Mouse (Mus musculus) frontal cortex, adult 2 months (tissue): ENCODE results near the gene Olfr165. TPM values are rescaled to one million over a fixed set of nuclear protein-coding genes. Genes with fewer than 3 reads are reported as not detected.
"Not testable (repeated sequence)": the region's sequence is repeated elsewhere in the genome, so short reads cannot be mapped to it uniquely, and the experiment has no call there.

Experiments
- DNase-seq, 2 experiments: peaks; one replicate each; pipeline ENCODE4 v3.0.0; 2022; ENCODE audit warnings: low spot score in 1 of 2; ENCODE audit errors: extremely low spot score in 1 of 2
- polyA plus RNA-seq: library from polyadenylated mRNA; depleted of rRNA; stranded (reverse); fragments of >200 nt; gene quantifications from 2 replicates; pipeline ENCODE4 v1.2.3, GENCODE M21; 2012; rRNA removed

The Olfr165 gene
- 0.04 TPM in 1 of 2 replicates, not detected in the other for polyA plus RNA-seq

DNA sequence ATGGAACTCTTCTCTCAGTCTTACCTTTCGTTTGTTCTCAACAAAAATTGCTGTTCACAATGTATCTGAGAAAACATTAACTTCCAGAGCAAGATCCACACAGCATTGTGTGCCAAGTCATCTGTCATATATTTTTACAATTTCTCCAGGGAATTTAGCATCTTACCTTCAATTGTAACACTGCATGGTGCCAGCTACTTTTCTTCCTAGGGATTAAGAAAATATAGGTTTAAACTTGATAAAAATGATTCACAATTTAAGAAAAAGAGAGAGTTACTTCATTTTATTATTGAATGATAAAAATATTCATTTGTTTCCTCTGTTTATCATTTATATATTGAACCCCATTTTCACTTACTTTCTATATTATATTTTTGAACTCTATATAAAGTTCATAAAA is at the start of gene Olfr165:
Gene Olfr165, minus strand, starts transcription at position 101 of the 400 bp plus-strand sequence.
- DNase-seq: no peak

DNA sequence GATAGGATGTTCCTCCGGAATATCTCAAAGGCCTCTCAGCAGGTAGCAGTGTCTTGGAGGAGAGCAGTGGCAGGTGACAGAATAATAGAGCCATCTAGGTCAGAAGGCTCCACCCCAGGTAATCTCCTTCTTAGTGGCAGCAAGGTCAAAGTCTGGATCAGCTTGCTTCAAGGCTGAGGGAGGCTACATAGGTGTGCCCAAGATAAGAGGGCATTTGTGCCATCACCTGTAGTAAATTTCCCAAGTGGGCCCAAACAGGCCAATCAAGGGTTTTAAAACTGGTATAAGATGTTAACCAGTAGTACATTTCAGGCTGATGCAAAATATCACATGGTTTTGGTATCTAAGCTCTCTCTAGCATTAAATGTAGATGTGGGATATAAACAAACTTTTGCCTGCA is 41.4 kb upstream of the Olfr165 start:
- DNase-seq: no peak

DNA sequence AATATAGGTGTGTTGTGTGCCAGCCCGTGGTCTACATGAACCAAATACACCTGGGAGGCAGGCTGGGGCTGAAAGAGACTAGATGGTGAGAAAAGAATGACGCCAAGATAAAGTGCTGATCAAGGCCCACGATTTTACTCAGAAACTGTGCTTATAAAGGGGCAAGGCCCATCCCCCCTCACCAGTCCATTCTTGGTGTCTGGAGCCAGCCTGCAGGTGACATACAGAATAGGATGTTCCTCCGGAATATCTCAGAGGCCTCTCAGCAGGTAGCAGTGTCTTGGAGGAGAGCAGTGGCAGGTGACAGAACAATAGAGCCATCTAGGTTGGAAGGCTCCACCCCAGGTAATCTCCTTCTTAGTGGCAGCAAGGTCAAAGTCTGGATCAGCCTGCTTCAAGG is 35.8 kb upstream of the Olfr165 start:
- not testable (repeated sequence) for DNase-seq

DNA sequence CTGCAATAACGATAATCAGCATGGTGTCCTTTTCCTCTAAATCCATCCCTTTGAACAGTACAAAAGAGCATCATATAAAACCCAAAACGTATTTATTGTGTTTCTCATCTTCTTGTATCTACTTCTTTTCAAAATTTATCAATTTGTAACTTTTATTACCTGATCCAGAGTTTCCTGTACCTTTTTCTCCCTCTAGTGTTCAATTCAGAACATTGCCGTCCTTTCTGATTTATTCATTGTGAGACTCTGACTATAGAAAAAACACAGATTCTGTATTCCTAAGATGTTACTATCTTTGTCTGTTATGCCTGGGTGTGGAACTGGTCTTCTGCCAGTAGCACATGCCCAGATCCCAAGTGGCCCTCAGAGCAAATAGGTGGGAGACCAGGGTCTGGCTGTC is 35.0 kb downstream of the Olfr165 start:
- no peak for DNase-seq

Other genes starting within 250 kb of the Olfr165 start
- gene Olfr164, start 109.1 kb downstream of the Olfr165 start, polyA plus RNA-seq: not detected in 2 replicates
- 0.13 TPM in 1 of 2 replicates, not detected in the other for gene Olfr166, start 60.6 kb upstream of the Olfr165 start, polyA plus RNA-seq
- not detected in 2 replicates for gene Olfr167, start 99.1 kb upstream of the Olfr165 start, polyA plus RNA-seq
- 0.10 TPM in 1 of 2 replicates, not detected in the other for gene Olfr168, start 112.4 kb upstream of the Olfr165 start, polyA plus RNA-seq
- gene Olfr169, start 148.7 kb upstream of the Olfr165 start, polyA plus RNA-seq: not detected in 2 replicates
- gene Olfr170, start 188.7 kb upstream of the Olfr165 start, polyA plus RNA-seq: not detected in 2 replicates
- not detected in 2 replicates for gene Olfr171, start 206.8 kb upstream of the Olfr165 start, polyA plus RNA-seq